Mouse (Mus musculus): ENCODE data around the gene Cmklr1.

GRCm38 (mm10) chr5:113637631-113638030 lies 12.6 kb downstream of the Cmklr1 start:
- TF ChIP-seq CTCF (IDR thresholded peaks at IDR 0.05; ENCODE audit: control insufficient read depth, insufficient read depth, insufficient replicate concordance, low read depth, low read length), result no peak
- no peak for TF ChIP-seq POLR2A (IDR thresholded peaks at IDR 0.05; ENCODE audit: control insufficient read depth, low read depth, low read length)

Data from testis, adult 2 months (tissue).